Mouse (Mus musculus): ENCODE results near the gene Strn3.

Gene Strn3

GRCm38 (mm10) chr12:51621161-51621560 is 70.5 kb downstream of the Strn3 start:
- in situ Hi-C loops (cut with MboI, MseI), result no loop called here

GRCm38 (mm10) chr12:51620572-51620971 is 71.1 kb downstream of the Strn3 start:
- in situ Hi-C loops (cut with MboI, MseI), result no loop called here

- in situ Hi-C loops (cut with MboI, MseI), result no loop called here
Observed at GRCm38 (mm10) chr12:51612361-51612760, 79.3 kb downstream of the Strn3 start.

GRCm38 (mm10) chr12:51606138-51606537 is 85.6 kb downstream of the Strn3 start:
- in situ Hi-C loops (cut with MboI, MseI), result no loop called here

- in situ Hi-C loops (cut with MboI, MseI), result no loop called here
Observed at GRCm38 (mm10) chr12:51603306-51603705, 88.4 kb downstream of the Strn3 start.

- in situ Hi-C loops (cut with MboI, MseI), result no loop called here
Observed at GRCm38 (mm10) chr12:51594030-51594470, 97.6 kb downstream of the Strn3 start.

- in situ Hi-C loops (cut with MboI, MseI), result no loop called here
Observed at GRCm38 (mm10) chr12:51593229-51594029, 98.3 kb downstream of the Strn3 start, which contains the start of gene Coch. Coch (plus strand) TSS chr12:51593341.

GRCm38 (mm10) chr12:51592888-51593228 is 98.8 kb downstream of the Strn3 start:
- in situ Hi-C loops (cut with MboI, MseI), result no loop called here

GRCm38 (mm10) chr12:51591921-51592320 is 99.8 kb downstream of the Strn3 start:
- in situ Hi-C loops (cut with MboI, MseI), result no loop called here

GRCm38 (mm10) chr12:51589263-51589662 is 102.4 kb downstream of the Strn3 start:
- in situ Hi-C loops (cut with MboI, MseI), result no loop called here

- in situ Hi-C loops (cut with MboI, MseI), result loop anchor here (5.0 kb wide), 1 partner anchor 61 kb away; no protein-coding TSS in a partner anchor
Observed at GRCm38 (mm10) chr12:51577816-51578215, 113.9 kb downstream of the Strn3 start.

- in situ Hi-C loops (cut with MboI, MseI), result no loop called here
Observed at GRCm38 (mm10) chr12:51572651-51573050, 119.0 kb downstream of the Strn3 start.

- in situ Hi-C loops (cut with MboI, MseI), result no loop called here
Observed at GRCm38 (mm10) chr12:51569944-51570343, 121.8 kb downstream of the Strn3 start.

GRCm38 (mm10) chr12:51569472-51569871 is 122.2 kb downstream of the Strn3 start:
- in situ Hi-C loops (cut with MboI, MseI), result no loop called here

- in situ Hi-C loops (cut with MboI, MseI), result no loop called here
Observed at GRCm38 (mm10) chr12:51567225-51567624, 124.5 kb downstream of the Strn3 start.

- in situ Hi-C loops (cut with MboI, MseI), result no loop called here
Observed at GRCm38 (mm10) chr12:51561416-51561815, 130.3 kb downstream of the Strn3 start.
